Mouse (Mus musculus): ENCODE measurements around the gene Pde4a. TPM values are rescaled to one million over a fixed set of nuclear protein-coding genes. Genes with fewer than 3 reads are reported as not detected.
"Not testable (repeated sequence)": the region's sequence is repeated elsewhere in the genome, so short reads cannot be mapped to it uniquely, and the experiment has no call there.

Pde4a gene
- total and polyA plus RNA-seq, 3 experiments: 57.2 to 60.0 (median 58.9) TPM

DNA sequence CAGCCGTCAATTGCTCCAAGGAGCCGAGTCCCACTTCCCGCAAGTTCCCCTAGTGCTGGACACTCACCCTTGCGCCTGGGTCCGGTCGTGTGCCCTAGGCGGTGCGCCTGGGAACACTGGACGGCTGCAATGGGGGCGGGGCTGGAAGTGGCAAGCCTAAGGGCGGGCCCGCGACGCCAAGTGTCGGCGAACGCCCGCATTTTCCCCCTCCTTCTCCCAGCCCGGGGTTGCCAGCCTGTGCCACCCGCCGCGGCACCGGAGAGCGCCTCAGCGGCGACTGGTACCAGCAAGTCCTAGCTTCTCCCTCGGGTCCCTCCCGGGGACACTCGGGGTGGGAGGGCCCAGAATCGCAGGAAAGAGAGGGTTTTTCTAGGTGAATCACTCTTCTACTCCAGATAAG, 82.8 kb downstream of the Pde4a start, which contains the start of gene S1pr5:
TSS of gene S1pr5 (minus strand) at position 118 of the 400 bp plus-strand sequence.
- H3K79me2 ChIP-seq (replicated peaks; ENCODE audit: control insufficient read depth, insufficient read depth, low read length): no peaks in the 10 kb centered on the region
- peak in 1 of 2 experiments; percentile 63 for DNase-seq
- WGBS: 2% methylated on average over 30 of the region's 30 CpGs
- no peaks in the 10 kb centered on the region for H3K36me3 ChIP-seq (ENCODE audit: control insufficient read depth, insufficient read depth, low read length)
- H3K27ac ChIP-seq: no peak within 1 kb of the TSS
- TF ChIP-seq CTCF (IDR thresholded peaks at IDR 0.05) (no peak), EP300 (IDR thresholded peaks at IDR 0.05; ENCODE audit: insufficient read depth, low read depth, low read length) (no peak), POLR2A (IDR thresholded peaks at IDR 0.05; ENCODE audit: insufficient read depth, low read depth, low read length) (no peak)
- intact Hi-C loops (cut with DNase I): no loop called here
- no peak within 1 kb of the TSS for H3K9ac ChIP-seq (ENCODE audit: low read depth, low read length)
- H3K4me1 ChIP-seq (ENCODE audit: control insufficient read depth, insufficient read depth, low read length): peaks cover 3% of the 10 kb centered on the region; the same call in 1 of the 2 replicates
- H3K27me3 ChIP-seq (ENCODE audit: control insufficient read depth, insufficient read depth, low read length): peaks cover 13% of the 10 kb centered on the region
- 0 out of 2 replicates have a peak within 1 kb of the TSS, but pooled peaks have one; percentile 4 for H3K4me3 ChIP-seq

- no peak overlapping the region for H3K27ac ChIP-seq
- no peak for DNase-seq
- intact Hi-C loops (cut with DNase I): no loop called here
- H3K36me3 ChIP-seq (ENCODE audit: control insufficient read depth, insufficient read depth, low read length): no peaks in the 10 kb centered on the region
- peaks cover 3% of the 10 kb centered on the region; the same call in 1 of the 2 replicates for H3K27me3 ChIP-seq (ENCODE audit: control insufficient read depth, insufficient read depth, low read length)
- H3K4me1 ChIP-seq (ENCODE audit: control insufficient read depth, insufficient read depth, low read length): peaks cover 3% of the 10 kb centered on the region; the same call in 1 of the 2 replicates
- H3K4me3 ChIP-seq: no peak overlapping the region
- H3K79me2 ChIP-seq (replicated peaks; ENCODE audit: control insufficient read depth, insufficient read depth, low read length): no peaks in the 10 kb centered on the region
- 33% methylated on average over 17 of the region's 17 CpGs for WGBS
- no peak overlapping the region for H3K9ac ChIP-seq (ENCODE audit: low read depth, low read length)
- no peak for TF ChIP-seq CTCF (IDR thresholded peaks at IDR 0.05)
- TF ChIP-seq POLR2A (IDR thresholded peaks at IDR 0.05; ENCODE audit: insufficient read depth, low read depth, low read length): no peak
- TF ChIP-seq EP300 (IDR thresholded peaks at IDR 0.05; ENCODE audit: insufficient read depth, low read depth, low read length): no peak
These were observed 84.4 kb downstream of the Pde4a start for GRCm38 (mm10) chr9:21249629-21250508.

DNA sequence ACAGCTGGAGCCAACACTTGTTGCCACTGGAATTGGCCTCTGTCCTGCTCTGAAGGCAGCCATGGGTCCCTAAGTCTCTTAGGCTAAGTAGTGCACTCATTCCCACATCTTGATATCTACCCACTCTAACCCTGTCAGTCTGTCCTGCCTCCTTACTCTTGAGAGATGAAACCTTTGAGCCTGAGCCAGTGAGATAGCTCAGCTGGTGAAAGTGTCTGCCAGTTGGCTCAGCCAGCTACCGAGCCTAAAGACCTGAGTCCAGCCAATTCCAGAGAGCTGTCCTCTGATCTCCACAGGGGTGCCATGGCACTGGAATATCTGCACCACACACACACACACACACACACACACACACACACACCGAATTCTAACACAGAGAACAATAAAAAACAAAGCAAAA, 85.0 kb downstream of the Pde4a start:
- peak in 1 of 2 experiments; percentile 46 for DNase-seq
- Histone ChIP-seq H3K4me3 (no peak overlapping the region), H3K27ac (no peak overlapping the region), H3K9ac (ENCODE audit: low read depth, low read length) (no peak overlapping the region), H3K36me3 (ENCODE audit: control insufficient read depth, insufficient read depth, low read length) (no peaks in the 10 kb centered on the region), H3K27me3 (ENCODE audit: control insufficient read depth, insufficient read depth, low read length) (peaks cover 3% of the 10 kb centered on the region; the same call in 1 of the 2 replicates), H3K79me2 (replicated peaks; ENCODE audit: control insufficient read depth, insufficient read depth, low read length) (no peaks in the 10 kb centered on the region), H3K4me1 (ENCODE audit: control insufficient read depth, insufficient read depth, low read length) (peaks cover 2% of the 10 kb centered on the region; the same call in 1 of the 2 replicates)
- TF ChIP-seq EP300 (IDR thresholded peaks at IDR 0.05; ENCODE audit: insufficient read depth, low read depth, low read length) (0 out of 2 replicates have a peak, but pooled peaks have one; percentile 20), POLR2A (IDR thresholded peaks at IDR 0.05; ENCODE audit: insufficient read depth, low read depth, low read length) (no peak), CTCF (IDR thresholded peaks at IDR 0.05) (no peak)
- intact Hi-C loops (cut with DNase I): no loop called here
- 46% methylated on average over 2 of the region's 2 CpGs for WGBS

- 70% methylated on average over 13 of the region's 13 CpGs for WGBS
- H3K36me3 ChIP-seq (ENCODE audit: control insufficient read depth, insufficient read depth, low read length): no peaks in the 10 kb centered on the region
- H3K4me3 ChIP-seq: no peak overlapping the region
- intact Hi-C loops (cut with DNase I): no loop called here
- DNase-seq: no peak
- H3K79me2 ChIP-seq (replicated peaks; ENCODE audit: control insufficient read depth, insufficient read depth, low read length): no peaks in the 10 kb centered on the region
- peaks cover 3% of the 10 kb centered on the region; the same call in 1 of the 2 replicates for H3K27me3 ChIP-seq (ENCODE audit: control insufficient read depth, insufficient read depth, low read length)
- H3K27ac ChIP-seq: no peak overlapping the region
- TF ChIP-seq POLR2A (IDR thresholded peaks at IDR 0.05; ENCODE audit: insufficient read depth, low read depth, low read length) (no peak), EP300 (IDR thresholded peaks at IDR 0.05; ENCODE audit: insufficient read depth, low read depth, low read length) (no peak), CTCF (IDR thresholded peaks at IDR 0.05) (no peak)
- H3K4me1 ChIP-seq (ENCODE audit: control insufficient read depth, insufficient read depth, low read length): peaks cover 2% of the 10 kb centered on the region; the same call in 1 of the 2 replicates
- no peak overlapping the region for H3K9ac ChIP-seq (ENCODE audit: low read depth, low read length)
These were observed 85.7 kb downstream of the Pde4a start for GRCm38 (mm10) chr9:21251116-21251735.

DNA sequence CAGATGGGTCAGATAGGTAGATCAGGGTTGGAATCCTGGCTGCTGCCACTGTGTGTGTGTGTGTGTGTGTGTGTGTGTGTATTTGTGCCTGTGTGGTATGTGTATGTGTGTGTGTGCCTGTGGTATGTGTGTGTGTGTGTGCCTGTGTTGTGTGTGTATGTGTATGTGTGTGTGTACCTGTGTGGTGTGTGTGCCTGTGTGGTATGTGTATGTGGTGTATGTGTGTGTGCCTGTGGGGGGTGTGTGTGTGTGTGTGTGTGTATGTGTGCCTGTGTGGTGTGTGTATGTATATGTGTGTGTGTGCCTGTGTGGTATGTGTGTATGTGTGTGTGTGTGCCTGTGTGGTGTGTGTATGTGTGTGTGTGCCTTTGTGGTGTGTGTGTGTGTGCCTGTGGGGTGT, 89.2 kb downstream of the Pde4a start:
- intact Hi-C loops (cut with DNase I): no loop called here
- H3K9ac ChIP-seq (ENCODE audit: low read depth, low read length): no peak overlapping the region
- TF ChIP-seq POLR2A (IDR thresholded peaks at IDR 0.05; ENCODE audit: insufficient read depth, low read depth, low read length) (no peak), EP300 (IDR thresholded peaks at IDR 0.05; ENCODE audit: insufficient read depth, low read depth, low read length) (no peak), CTCF (IDR thresholded peaks at IDR 0.05) (no peak)
- H3K4me3 ChIP-seq: no peak overlapping the region
- H3K27ac ChIP-seq: no peak overlapping the region
- no peak for DNase-seq
- no peaks in the 10 kb centered on the region for H3K79me2 ChIP-seq (replicated peaks; ENCODE audit: control insufficient read depth, insufficient read depth, low read length)
- no peaks in the 10 kb centered on the region for H3K27me3 ChIP-seq (ENCODE audit: control insufficient read depth, insufficient read depth, low read length)
- no peaks in the 10 kb centered on the region for H3K36me3 ChIP-seq (ENCODE audit: control insufficient read depth, insufficient read depth, low read length)
- peaks cover 2% of the 10 kb centered on the region; the same call in 1 of the 2 replicates for H3K4me1 ChIP-seq (ENCODE audit: control insufficient read depth, insufficient read depth, low read length)

GRCm38 (mm10) chr9:21256349-21256748, 90.8 kb downstream of the Pde4a start:
- H3K9ac ChIP-seq (ENCODE audit: low read depth, low read length); H3K79me2 ChIP-seq (replicated peaks; ENCODE audit: control insufficient read depth, insufficient read depth, low read length); intact Hi-C loops (cut with DNase I); H3K27ac ChIP-seq; H3K27me3 ChIP-seq (ENCODE audit: control insufficient read depth, insufficient read depth, low read length); H3K4me3 ChIP-seq; H3K4me1 ChIP-seq (ENCODE audit: control insufficient read depth, insufficient read depth, low read length); DNase-seq; H3K36me3 ChIP-seq (ENCODE audit: control insufficient read depth, insufficient read depth, low read length): not testable (repeated sequence)
- WGBS: 72% methylated on average over 4 of the region's 4 CpGs
